Mouse (Mus musculus): ENCODE measurements around the gene Olfr108. TPM values are rescaled to one million over a fixed set of nuclear protein-coding genes. Genes with fewer than 3 reads are reported as not detected.

Olfr108 gene
- polyA plus RNA-seq (2015; fragmentation: Nextera tagmentation; extraction: Ambion mirVana), result not detected in 2 replicates

GRCm38 (mm10) chr17:37445180-37445579 is at the start of gene Olfr108:
Gene Olfr108, plus strand, starts transcription at chr17:37445480.

GRCm38 (mm10) chr17:37398926-37399325 is 46.4 kb upstream of the Olfr108 start, which contains the start of gene Olfr107:
Gene Olfr107, plus strand, starts transcription at chr17:37399226.

GRCm38 (mm10) chr17:37458616-37459015 is 13.3 kb downstream of the Olfr108 start, which contains the start of gene Olfr109:
Gene Olfr109, plus strand, starts transcription at chr17:37458916.

GRCm38 (mm10) chr17:37483452-37483851 is 38.2 kb downstream of the Olfr108 start, which contains the start of gene H2-M2:
Gene H2-M2, minus strand, starts transcription at chr17:37483552.

GRCm38 (mm10) chr17:37491930-37492518 is 46.7 kb downstream of the Olfr108 start, which contains the start of gene Olfr110:
Gene Olfr110, plus strand, starts transcription at chr17:37492468.

Other genes starting within 250 kb of the Olfr108 start
- gene Olfr94, start 244.5 kb upstream of the Olfr108 start, polyA plus RNA-seq (2015; fragmentation: Nextera tagmentation; extraction: Ambion mirVana), result not detected in 2 replicates
- not detected in 2 replicates for gene Olfr95, start 232.4 kb upstream of the Olfr108 start, polyA plus RNA-seq (2015; fragmentation: Nextera tagmentation; extraction: Ambion mirVana)
- gene Olfr96, start 225.3 kb upstream of the Olfr108 start, polyA plus RNA-seq (2015; fragmentation: Nextera tagmentation; extraction: Ambion mirVana), result not detected in 2 replicates
- not detected in 2 replicates for gene Olfr97, start 208.2 kb upstream of the Olfr108 start, polyA plus RNA-seq (2015; fragmentation: Nextera tagmentation; extraction: Ambion mirVana)
- not detected in 2 replicates for gene Olfr98, start 181.7 kb upstream of the Olfr108 start, polyA plus RNA-seq (2015; fragmentation: Nextera tagmentation; extraction: Ambion mirVana)
- 2.7 and 3.8 TPM in 2 replicates for gene H2-M3, start 175.3 kb upstream of the Olfr108 start, polyA plus RNA-seq (2015; fragmentation: Nextera tagmentation; extraction: Ambion mirVana)
- not detected in 2 replicates for gene Olfr99, start 162.0 kb upstream of the Olfr108 start, polyA plus RNA-seq (2015; fragmentation: Nextera tagmentation; extraction: Ambion mirVana)
- not detected in 2 replicates for gene Olfr101, start 141.2 kb upstream of the Olfr108 start, polyA plus RNA-seq (2015; fragmentation: Nextera tagmentation; extraction: Ambion mirVana)
- not detected in 2 replicates for gene Olfr102, start 128.4 kb upstream of the Olfr108 start, polyA plus RNA-seq (2015; fragmentation: Nextera tagmentation; extraction: Ambion mirVana)
- gene Olfr103, start 105.8 kb upstream of the Olfr108 start, polyA plus RNA-seq (2015; fragmentation: Nextera tagmentation; extraction: Ambion mirVana), result not detected in 2 replicates
- not detected in 2 replicates for gene Olfr104-ps, start 85.9 kb upstream of the Olfr108 start, polyA plus RNA-seq (2015; fragmentation: Nextera tagmentation; extraction: Ambion mirVana)
- not detected in 2 replicates for gene Olfr105-ps, start 66.4 kb upstream of the Olfr108 start, polyA plus RNA-seq (2015; fragmentation: Nextera tagmentation; extraction: Ambion mirVana)
- not detected in 2 replicates for gene Olfr106-ps, start 55.1 kb upstream of the Olfr108 start, polyA plus RNA-seq (2015; fragmentation: Nextera tagmentation; extraction: Ambion mirVana)
- gene Olfr107, start 46.3 kb upstream of the Olfr108 start, polyA plus RNA-seq (2015; fragmentation: Nextera tagmentation; extraction: Ambion mirVana), result not detected in 2 replicates
- not detected in 2 replicates for gene Olfr109, start 13.4 kb downstream of the Olfr108 start, polyA plus RNA-seq (2015; fragmentation: Nextera tagmentation; extraction: Ambion mirVana)
- not detected in 2 replicates for gene H2-M2, start 38.1 kb downstream of the Olfr108 start, polyA plus RNA-seq (2015; fragmentation: Nextera tagmentation; extraction: Ambion mirVana)
- gene Olfr110, start 47.0 kb downstream of the Olfr108 start, polyA plus RNA-seq (2015; fragmentation: Nextera tagmentation; extraction: Ambion mirVana), result not detected in 2 replicates
- gene Olfr111, start 62.5 kb downstream of the Olfr108 start, polyA plus RNA-seq (2015; fragmentation: Nextera tagmentation; extraction: Ambion mirVana), result not detected in 2 replicates
- gene Olfr112, start 124.0 kb downstream of the Olfr108 start, polyA plus RNA-seq (2015; fragmentation: Nextera tagmentation; extraction: Ambion mirVana), result not detected in 2 replicates
- not detected in 2 replicates for gene Olfr113, start 132.2 kb downstream of the Olfr108 start, polyA plus RNA-seq (2015; fragmentation: Nextera tagmentation; extraction: Ambion mirVana)
- gene Olfr114, start 147.3 kb downstream of the Olfr108 start, polyA plus RNA-seq (2015; fragmentation: Nextera tagmentation; extraction: Ambion mirVana), result not detected in 2 replicates
- not detected in 2 replicates for gene Olfr115, start 181.6 kb downstream of the Olfr108 start, polyA plus RNA-seq (2015; fragmentation: Nextera tagmentation; extraction: Ambion mirVana)
- gene Olfr116, start 181.7 kb downstream of the Olfr108 start, polyA plus RNA-seq (2015; fragmentation: Nextera tagmentation; extraction: Ambion mirVana), result not detected in 2 replicates
- gene Olfr117, start 218.3 kb downstream of the Olfr108 start, polyA plus RNA-seq (2015; fragmentation: Nextera tagmentation; extraction: Ambion mirVana), result not detected in 2 replicates
- not detected in 2 replicates for gene Olfr118, start 221.5 kb downstream of the Olfr108 start, polyA plus RNA-seq (2015; fragmentation: Nextera tagmentation; extraction: Ambion mirVana)